Mouse (Mus musculus) right cerebral cortex, postnatal 25 days (tissue): ENCODE measurements around the gene Kcnn1.
"Not testable (repeated sequence)": the region's sequence is repeated elsewhere in the genome, so short reads cannot be mapped to it uniquely, and the experiment has no call there.

Experiments
- DNase-seq: peaks from one replicate; pipeline ENCODE4 v3.0.0; 2022

Gene Kcnn1

DNA sequence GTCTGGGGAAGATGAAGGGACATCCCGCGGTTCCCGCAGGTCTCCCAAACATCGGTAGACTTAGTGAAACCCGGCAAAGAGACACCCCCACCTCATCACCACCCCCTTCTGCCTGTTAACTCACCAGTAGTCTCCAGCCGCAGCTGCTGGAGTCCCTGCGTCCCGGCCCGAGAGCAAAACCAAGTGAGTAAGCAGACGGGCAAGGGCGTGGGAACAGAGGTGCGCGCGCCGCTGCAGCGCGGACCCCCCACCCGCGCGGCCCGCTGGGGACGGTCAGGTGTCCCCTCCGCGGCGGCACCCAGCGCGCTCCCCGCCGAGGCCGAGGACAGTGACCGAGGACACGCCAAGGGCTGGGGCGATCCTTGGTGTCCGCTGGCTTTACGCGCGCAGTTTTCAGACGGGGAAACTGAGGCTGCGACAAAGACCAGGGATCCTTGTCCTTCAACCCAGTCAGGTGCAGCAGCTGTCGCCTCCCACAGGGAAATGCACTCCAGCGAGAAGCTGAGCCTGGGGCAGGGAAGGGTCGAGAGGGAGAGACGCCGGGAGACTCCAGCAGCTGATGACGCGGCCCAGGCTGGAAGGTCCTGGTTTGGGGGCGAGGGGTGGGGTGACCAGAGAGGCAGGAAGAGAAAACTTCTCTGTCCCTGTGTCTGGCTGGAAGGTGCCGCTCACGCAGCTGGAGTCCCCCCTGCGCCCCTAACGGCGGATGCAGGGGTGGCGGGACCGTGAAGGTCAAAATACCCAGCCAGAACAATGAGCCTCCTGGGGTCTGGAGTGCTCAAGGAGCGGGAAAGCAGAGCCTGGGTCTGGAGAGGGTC lies at the start of gene Kcnn1:
TSS of gene Kcnn1 (minus strand) at position 435 of the 818 bp plus-strand sequence.
- no peak for DNase-seq

DNA sequence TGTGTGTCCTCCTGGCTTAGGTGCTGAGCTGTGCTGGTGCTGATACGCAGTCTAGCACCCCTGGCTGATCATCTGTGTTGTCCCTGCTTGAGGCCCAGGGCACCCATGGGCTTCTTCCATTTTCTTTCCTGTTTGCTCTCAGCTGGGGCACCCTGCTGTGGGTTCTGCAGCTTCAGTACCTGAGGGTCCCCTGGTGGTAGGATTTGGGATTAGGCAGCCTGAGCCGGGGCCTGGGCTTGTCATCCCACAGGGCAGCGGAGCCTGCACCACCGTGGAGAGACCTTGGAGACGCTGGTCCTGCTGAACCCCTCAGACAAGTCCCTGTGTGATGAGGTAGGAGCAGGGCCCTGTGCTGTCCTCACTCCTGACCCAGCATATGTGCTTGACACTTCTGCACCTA lies 48.5 kb upstream of the Kcnn1 start:
- no peak for DNase-seq

DNA sequence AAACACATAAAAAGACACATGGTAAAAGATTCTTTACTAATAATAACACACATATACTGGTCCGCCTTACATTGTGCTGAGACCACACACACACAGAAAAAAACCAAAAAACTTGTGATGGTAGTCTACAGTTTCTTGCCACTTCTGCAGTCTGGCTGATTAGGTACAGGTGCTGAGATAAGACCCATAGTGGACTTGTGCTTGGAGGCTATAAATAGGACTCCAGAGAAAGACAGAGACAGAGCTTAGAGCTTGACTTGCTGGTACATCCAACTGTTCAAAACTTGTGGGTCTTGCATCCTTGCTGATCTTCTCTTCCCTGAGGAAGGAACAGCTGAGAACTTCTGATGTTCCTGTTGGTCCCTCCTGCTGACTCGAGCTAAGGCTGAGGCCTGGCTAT lies 44.5 kb upstream of the Kcnn1 start:
- DNase-seq: no peak

DNA sequence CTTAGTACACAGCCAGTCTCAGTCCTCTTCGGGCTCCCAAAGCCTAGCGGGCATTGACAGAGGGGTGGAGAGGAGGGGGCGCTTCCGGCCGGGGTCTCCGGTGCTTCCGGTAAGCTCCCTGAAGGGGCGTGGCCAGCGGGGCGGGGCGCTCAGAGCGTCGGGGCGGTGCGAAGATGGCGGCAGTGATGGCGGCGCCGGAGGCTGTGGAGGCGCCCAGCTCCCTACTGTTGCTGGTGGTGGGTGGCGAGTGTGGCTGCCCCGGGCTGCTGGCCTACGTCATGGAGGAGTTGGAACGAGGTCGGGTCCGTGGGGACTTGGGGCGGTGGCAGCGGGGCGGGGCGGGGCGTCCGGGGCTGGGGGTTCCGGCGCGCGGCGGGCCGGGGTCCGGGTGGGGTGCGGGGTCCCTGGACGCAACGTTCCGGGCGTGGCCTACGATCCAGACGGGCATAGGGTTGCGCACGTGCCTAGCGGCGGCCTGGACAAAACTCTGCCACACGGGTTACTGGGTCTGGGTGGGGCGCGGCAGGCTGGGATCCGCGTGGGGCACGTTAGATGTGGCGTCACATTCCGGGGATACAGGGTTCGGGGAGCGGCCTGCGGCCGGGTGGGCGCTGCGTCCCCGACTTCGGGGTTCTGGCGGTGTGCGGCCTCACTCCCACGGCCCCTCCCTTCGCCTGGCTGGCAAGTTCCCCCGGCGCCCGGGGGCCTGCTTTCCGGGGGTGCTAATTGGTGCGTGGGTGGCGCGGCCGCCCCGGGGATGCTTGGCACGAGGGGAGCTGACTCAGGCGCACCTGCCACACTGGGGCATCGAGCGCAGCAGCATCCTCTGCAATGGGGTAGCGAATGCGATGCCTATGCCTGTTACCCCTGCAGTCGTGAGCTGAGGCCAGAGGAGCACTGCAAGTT lies 43.0 kb upstream of the Kcnn1 start, which contains the start of gene Map1s:
TSS of gene Map1s (plus strand) at position 102 of the 906 bp plus-strand sequence.
- DNase-seq: peak; percentile 85

DNA sequence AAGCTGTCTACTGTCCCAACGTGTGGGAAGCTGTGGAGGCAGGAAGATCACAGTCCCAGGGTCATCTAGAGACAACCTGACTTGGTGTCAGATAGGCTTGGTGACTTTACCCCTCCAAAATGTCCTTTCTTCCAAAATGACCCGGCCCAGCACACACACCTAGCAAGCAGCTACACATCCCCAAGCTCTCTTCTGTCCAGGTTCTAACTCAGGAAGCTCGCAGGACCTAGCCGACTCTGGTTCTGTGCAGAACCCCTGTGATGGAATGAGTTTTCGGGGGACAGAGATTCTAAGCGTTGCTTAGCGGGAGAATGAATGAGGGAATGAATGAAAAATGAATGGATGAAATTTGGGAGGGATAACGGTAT lies 42.4 kb upstream of the Kcnn1 start:
- DNase-seq: no peak

DNA sequence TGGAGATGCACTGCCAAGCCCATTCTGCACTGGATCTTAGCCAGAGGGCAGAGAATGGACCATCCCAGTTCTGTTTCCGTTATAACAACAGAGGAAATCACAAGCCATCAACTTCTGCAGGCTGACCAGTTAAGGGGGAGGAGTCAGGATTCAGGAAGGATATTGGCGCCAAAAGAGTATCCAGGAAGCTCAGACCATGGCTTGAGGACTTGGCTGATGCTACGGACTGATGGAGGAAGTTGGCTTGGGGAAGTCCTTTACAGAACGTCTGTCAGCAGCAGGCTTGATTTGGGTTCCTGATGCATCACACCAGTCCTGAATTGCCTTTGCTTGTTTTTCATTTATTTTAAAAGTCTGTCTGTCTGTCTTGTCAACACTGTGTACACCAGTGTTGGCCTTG lies 41.5 kb upstream of the Kcnn1 start:
- no peak for DNase-seq

DNA sequence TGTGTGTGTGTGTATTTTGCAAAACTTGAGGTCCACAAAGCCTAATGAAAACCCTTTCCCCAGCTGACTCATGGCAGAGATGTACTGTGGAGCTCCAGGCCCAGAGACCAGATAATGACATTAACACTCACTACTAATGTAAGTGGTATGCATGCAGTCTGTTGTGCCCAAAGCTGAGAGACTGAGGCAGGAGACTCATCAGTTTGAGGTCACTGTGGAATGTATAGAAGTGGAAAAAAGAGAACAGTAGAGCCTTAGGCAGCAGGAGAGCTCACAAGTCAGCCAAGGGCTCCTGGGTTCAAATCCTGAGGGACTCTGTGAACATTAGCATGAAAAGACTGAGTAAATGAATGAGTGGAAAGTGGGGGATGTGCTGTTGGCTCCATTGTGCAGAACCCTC lies 40.5 kb upstream of the Kcnn1 start:
- no peak for DNase-seq

DNA sequence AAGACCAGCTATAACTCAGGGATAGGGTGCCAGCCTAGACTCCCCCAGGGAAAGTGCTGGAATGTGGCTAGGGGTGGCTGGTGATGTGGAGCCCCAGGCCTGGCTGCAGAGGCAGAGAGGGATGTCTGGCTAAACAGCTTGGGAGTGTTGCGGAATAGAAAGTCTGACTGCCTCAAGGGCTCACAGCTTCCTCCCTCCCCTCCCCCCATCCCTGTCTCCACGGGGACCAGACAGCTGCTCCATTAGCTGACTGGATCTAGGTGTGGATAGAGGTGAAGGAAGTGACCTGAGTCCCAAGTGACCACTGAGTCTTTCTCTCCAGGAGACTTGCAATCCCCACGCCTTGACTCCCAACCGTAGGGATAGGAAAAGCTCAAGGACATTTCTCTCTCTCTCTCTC lies 40.1 kb upstream of the Kcnn1 start:
- no peak for DNase-seq

DNA sequence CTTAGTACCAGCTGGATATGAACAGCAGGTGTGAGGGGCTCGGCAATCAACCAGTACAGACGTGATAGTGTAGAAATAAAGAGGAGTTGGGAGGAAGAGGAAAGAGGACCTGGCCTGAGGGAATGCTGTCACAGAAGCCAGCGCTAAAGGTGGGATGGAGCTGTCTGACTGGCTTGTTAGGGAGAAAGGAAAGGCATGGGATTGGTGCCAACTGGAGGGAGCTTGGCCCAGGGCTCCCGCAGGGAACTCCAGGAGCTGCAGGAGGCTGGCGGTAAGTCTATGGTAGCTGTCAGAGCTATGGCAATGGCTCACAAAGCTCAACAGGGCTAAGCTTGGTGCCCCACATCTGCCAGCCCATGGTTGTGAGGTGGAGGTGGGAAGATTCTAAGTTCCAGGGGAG lies 39.2 kb upstream of the Kcnn1 start:
- DNase-seq: no peak

DNA sequence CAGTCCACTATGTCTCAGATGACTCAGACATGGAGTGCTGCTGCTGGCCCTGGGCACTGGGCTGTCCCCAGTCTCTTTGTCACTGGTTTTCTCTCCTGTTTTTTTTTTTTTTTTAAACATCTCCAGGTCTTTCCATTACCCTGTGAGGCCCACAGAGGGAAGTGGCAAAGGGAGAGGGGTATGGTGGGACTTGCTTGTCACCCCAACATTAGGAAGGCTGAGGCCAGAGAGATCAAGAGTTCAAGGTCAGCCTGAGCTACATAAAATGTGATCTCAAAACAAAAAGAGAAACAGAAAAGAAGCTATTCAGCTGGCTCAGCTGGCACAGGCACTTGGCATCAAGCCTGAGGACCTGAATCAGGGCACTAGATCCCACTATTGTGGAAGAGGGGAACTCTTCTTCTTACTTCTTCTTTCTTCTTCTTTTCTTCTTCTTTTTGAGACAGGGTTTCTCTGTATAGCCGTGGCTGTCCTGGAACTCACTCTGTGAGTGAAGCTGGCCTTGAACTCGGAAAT lies 37.9 kb upstream of the Kcnn1 start:
- DNase-seq: no peak

DNA sequence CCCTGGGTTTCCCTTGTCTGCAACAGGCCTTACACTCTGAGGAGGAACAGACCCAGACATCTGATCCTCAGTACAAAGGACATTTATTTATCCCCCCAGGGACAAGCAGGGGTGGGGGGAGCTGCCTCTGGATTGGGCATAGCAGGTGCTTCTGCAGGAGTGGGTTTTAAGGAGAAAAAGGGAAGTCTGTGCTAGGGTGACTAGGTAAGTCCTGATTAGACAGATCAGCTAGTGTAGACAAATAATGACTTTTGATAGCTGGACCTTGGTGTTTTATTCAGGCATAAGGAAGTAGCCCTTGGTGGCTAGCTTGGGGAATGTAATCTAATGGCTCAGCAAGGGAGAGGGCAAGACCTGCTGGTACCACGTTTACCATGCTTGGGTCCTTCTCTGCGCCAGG lies 36.2 kb upstream of the Kcnn1 start:
- no peak for DNase-seq

DNA sequence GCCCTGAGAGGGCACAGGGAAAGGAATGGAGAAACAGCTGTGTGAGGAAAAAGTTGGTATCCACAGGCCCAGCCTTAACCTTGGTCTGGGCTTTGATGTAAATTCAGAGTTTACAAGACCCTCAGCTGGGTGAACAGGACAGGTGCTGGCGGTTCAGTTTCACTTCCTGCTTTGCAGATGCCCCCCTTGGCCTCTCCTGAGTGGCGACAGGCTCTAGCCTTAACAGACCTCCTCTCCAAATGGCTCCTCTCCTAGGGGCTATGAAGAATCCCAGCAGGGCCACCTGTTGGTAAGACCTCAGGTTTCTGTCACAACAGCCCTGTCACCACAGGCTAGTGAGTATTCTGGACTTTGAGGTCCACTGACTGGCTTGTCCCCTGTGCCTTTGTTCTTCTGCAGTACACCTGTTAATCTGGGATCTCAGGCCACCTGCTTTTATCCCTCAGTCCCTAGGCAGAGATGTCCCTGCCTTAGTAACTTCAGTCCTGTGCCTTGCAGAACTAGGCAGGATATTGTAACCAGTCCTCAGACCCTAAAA lies 35.7 kb upstream of the Kcnn1 start:
- no peak for DNase-seq

DNA sequence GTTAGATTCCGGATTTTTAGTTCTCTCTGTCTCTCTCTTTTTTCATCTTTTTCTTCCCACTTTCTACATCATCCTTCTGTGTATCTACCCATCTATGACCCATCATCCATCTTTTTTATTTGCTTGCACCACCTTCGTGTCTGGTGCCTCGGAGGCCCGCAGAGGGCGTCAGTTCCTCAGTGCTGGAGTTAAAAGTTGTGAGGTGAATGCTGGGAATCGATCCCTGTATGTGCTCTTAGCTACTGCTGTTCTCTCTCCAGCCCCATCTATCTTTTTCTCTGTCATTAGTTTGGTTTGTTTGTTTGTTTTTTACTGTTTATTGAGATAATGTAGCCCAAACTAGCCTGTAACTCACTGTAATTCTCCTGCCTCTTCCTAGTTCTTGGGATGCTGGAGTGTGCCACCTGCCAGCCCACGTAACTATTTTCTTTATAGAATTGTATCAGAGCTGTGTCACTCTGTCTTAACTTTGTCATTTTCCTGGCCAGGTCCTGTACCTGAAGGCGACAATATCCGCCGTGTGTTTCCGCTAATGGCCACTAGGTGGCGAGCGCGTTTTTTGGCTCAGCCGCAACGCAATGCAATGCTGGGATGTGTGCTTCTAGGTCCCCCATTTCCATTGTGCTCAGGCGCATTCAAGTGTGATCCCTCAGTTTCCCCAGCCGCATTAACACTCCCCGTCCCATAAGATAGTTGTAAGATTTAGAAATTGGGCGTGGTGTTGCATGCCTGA lies 34.8 kb upstream of the Kcnn1 start:
- peak; percentile 78 for DNase-seq

DNA sequence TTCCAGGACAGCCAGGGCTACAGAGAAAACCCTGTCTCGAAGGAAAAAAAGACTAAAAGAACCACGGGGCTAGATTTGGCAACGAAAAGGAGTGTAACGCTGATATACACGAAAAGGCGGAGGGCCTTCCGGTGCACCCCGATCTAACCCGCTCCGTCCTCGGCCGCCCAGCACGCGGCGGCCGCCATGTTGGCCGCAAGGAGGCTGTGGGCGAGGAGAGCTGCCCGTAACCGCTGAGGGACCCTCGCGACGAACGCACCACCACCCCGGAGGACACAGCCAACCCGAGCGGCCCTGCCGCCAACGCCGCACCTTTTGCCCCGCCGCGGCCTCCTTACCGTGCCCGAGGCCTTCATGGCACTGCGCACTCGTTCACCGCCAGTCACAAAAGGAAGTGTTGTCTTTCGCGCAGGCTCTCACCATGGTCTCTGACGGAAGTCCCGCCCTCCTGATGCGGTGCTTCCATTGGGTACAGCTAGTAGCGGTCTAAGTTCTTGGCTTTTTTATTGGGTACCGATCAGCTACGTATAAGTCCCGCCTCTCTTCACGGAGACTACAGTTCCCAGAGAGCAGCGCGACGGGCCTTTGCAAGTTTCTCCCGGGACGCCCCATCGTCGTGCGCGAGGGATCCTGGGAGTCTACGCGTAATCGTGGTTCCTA lies 34.1 kb upstream of the Kcnn1 start, which contains the start of gene Rpl18a:
TSS of gene Rpl18a (minus strand) at position 392 of the 660 bp plus-strand sequence.
- DNase-seq: peak; percentile 93

DNA sequence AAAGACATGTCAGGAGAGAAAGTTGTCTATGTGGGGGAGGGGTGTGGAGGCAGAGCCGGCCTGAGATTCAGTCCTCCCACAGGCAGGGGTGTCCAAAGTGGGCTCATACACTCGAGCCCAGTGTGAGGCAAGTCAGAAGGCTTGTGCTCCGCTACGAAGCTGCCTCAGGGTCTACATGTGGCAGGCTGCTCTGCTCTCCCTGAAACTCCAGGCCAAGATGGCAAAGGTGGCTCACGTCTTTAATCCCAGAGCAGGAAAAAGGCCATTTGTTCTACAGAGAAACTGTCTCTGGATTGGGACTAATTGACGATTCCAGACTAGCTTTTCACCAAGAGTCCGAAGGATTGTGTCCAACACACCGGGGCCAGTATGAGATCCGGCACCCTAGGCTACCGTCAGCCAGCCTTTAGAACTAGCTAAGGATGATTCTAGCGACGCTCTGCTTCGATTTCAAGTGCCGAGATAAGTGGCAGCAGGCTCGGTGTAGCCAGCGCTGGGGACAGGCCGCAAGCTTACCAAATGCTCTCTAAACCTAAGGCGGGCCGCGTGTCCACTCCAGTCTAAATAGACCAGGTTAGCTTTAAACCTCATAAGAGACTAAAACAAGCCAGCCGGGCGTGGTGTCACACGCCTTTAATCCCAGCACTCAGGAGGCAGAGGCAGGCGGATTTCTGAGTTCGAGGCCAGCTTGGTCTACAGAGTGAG lies 33.4 kb upstream of the Kcnn1 start:
- DNase-seq: no peak

DNA sequence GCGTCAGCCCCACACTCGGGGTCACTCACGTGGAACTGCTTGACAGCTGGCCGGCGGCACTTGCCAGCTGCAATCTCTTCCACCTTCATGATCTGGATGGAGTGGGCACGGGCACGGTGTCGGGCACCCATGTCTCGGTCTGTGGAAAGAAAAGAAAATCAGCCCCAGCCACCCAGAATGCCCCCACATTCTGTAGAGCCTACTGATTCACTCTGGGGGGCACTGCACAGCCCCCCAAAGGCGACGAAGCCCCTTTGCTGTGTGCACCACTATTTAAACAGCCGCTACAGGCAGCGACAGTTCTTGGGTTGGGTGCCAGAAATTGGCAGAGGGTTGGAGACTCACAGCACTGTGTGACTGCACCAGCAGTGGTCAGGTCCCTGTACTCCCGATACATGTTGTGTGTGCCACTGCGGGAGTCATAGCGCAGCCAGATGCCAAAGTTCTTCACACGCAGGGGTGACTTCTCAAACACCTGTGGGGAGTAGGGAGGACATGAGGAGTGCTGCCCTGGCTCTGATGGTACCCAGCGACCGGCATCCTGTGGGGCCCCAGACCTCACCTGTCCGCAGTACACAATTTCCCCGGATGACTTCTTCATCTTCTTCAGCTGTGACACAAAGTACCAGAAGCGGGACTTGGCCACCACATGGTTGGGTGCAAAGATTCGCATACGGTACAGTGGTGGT lies 32.7 kb upstream of the Kcnn1 start:
- not testable (repeated sequence) for DNase-seq

DNA sequence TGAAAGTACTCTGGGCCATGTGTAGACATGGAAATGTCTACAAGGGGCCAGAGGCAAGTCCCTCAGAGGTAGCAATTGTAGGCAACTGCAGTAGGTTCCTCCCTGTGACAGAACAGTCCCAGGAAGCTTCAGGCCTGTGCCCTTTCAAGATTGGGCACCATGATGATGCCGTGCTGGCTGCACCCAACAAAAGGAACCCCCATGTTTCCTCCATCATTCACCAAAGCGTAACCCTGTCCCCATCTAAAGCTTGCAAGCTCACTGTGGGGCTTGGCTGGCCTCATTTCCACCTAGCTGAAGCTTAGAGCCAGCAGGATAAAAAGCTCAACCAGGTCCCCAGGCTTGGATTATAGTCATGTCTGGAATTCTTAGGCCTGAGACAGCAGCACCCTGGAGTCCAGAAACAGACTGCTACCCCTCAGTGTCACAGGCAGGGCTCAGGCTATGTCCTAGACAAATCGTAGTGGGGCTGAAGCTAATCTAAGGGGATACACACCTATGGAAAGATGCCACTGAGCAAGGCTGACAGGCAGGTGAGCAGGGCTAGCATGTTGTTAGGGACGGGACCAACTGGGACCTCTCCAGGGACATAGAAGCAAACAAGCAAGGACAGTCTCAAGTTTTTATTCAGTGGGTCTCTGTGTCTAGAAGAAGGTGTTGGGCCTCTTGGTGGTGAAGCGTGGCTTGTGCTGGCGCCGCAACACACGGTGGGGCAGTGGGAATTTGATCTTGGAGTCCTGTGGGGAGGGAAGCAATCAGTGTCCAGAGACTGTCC lies 31.9 kb upstream of the Kcnn1 start:
- DNase-seq: no peak

DNA sequence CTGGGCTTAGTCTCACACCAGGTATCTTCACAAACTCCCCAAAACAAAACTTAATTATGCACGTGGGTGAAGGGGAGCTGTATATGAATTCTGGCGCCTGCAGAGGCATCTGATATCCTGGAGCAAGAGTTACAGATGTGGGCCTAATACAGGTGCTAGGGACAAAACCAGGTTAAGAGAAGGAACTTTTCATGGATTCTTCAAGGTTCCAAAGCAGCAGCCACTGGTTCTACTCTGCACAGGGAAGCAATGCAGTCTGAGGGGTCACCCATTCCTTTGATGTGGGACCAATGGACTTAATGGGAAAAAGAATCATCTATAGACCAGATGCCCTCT lies 31.3 kb upstream of the Kcnn1 start:
- no peak for DNase-seq

DNA sequence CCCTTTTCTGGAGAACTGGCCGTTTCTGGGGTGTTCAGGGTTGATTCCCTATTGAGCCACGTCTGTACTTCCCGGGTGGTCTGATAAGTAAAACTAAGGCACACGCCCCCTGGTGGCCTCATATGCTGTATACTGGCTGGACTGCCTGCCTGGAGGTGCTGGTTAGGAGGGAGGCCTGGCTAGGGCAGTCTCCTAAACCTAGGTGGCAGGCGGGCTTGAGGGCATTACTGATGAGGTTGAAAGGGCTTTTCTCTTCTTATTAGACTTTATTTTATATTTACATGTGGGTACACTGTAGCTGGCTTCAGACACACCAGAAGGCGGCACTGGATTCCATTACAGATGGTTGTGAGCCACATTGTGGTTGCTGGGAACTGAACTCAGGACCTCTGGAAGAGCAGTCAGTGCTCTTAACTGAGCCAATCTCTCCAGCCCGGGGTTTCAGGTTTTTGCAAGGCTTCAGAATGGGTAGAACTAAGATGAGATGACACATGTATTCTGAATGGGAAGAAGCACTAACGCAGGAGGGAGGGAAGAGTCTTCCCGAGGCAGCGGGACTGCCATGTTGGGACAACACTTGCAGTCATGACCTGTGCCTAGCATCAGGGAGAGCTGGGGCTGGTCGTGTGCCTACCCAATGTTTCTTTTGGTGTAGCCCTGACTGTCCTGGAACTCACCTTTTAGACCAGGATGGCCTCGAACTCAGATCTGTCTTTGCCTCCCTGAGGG lies 30.8 kb upstream of the Kcnn1 start:
- no peak for DNase-seq
